Mouse (Mus musculus) layer of hippocampus, postnatal 25 days (tissue): ENCODE measurements around the gene Tcea3. TPM values are rescaled to one million over a fixed set of nuclear protein-coding genes. Genes with fewer than 3 reads are reported as not detected.
A peak's percentile ranks its signal among the peaks of the same experiment; 100 is the strongest.

Experiments
- DNase-seq, 2 experiments: peaks; one replicate each; pipeline ENCODE4 v3.0.0; 2022; ENCODE audit warnings: mixed read lengths in 2 of 2, low spot score in 1 of 2; ENCODE audit errors: extremely low spot score in 1 of 2
- total RNA-seq, 2 experiments: library from RNA; stranded (reverse); gene quantifications; 2 replicates each; pipeline ENCODE4 v1.2.3; 2021

The Tcea3 gene
- total RNA-seq, 2 experiments from 2014 or later: 0.52 TPM; not detected in 1

- DNase-seq: peak in 1 of 2 experiments; percentile 33
These were observed 63.8 kb downstream of the Tcea3 start for GRCm38 (mm10) chr4:136311042-136311999.

DNA sequence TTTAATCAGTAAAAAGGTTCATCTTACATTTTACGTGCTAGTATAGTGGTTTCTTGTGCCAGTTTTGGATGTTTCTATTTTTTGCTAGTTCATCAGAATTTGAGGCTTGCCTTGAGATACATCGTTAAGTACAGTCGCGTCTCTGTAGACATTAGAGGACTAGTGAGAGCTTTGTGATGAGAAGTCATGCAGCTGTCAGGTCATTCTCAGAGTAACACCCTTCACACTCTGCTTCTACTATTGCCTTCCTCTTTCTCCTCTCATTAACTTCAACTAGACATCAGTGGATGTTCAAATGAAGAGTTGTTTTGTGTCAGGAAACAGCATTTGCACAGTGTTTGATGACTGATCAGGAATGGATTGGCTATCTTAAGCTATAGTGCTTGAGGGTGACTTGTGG lies 65.1 kb downstream of the Tcea3 start:
- DNase-seq: no peak

DNA sequence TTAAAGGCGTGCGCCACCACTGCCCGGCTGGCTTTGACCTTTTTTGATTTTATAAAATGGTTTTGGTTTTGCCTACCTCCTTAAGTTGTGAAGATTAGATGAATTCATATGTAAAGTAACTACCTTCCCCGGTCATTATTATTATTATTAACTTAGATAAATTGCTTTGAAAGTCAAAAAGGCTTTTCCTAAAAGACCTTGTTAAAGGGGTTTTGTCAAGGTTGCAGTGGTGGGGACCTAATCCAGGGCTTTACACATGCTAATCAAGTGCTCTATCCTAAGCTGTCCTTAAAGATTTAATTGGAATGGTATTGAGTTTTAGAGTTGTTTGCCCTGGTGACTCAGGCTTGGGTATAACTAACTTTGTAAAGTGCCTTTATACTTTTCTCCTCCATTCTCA lies 70.1 kb downstream of the Tcea3 start:
- DNase-seq: no peak

- no peak for DNase-seq
These were observed 72.5 kb downstream of the Tcea3 start for GRCm38 (mm10) chr4:136320016-136320415.

- DNase-seq: no peak
These were observed 76.7 kb downstream of the Tcea3 start for GRCm38 (mm10) chr4:136324226-136324625.

Other genes with a start within 250 kb of the Tcea3 start
- 10 to 100 TPM; 31.3 to 31.4 TPM for gene Eloa, start 226.0 kb upstream of the Tcea3 start, total RNA-seq
- gene Rpl11, start 194.3 kb upstream of the Tcea3 start, total RNA-seq: 100 to 1,000 TPM; 262 to 319 TPM
- gene Id3, start 104.2 kb upstream of the Tcea3 start, total RNA-seq: 10 to 100 TPM; 51.7 to 62.5 TPM
- gene E2f2, start 75.3 kb upstream of the Tcea3 start, total RNA-seq: 1 to 10 TPM in 1 of 2 experiments, under 1 TPM in 1; 0.59 to 1.2 TPM
- 1 to 10 TPM; 2.7 to 4.3 TPM for gene Asap3, start 41.4 kb upstream of the Tcea3 start, total RNA-seq
- 10 to 100 TPM; 48.8 to 62.9 TPM for gene Zfp46, start 37.0 kb downstream of the Tcea3 start, total RNA-seq
- gene Hnrnpr, start 63.2 kb downstream of the Tcea3 start, total RNA-seq: 100 to 1,000 TPM in 1 of 2 experiments, 10 to 100 TPM in 1; 87.1 to 103 TPM
- gene Htr1d, start 175.8 kb downstream of the Tcea3 start, total RNA-seq: under 1 TPM; 0.57 to 0.75 TPM
- under 1 TPM; 0.21 to 0.54 TPM for gene 6030445D17Rik, start 214.5 kb downstream of the Tcea3 start, total RNA-seq
- gene Luzp1, start 222.0 kb downstream of the Tcea3 start, total RNA-seq: 10 to 100 TPM; 82.8 to 88.1 TPM